Mouse (Mus musculus) kidney, embryonic 14.5 days (tissue): Measurements from ENCODE around the gene Saxo1. TPM values are rescaled to one million over a fixed set of nuclear protein-coding genes. Genes with fewer than 3 reads are reported as not detected.

ENCODE experiments used
- ATAC-seq: fragments of 200-750 bp; cut with Nextera tagmentation; 2 replicates; pipeline ENCODE4 v1.8.0; 2017; ENCODE audit warnings: moderate number of reproducible peaks, mild to moderate bottlenecking, moderate TSS enrichment, moderate library complexity; ENCODE audit not compliant: low FRiP score, low TSS enrichment
- H3K27ac ChIP-seq: fragments of 300-500 bp; sonication (generic); 2 replicates; pipeline ENCODE4 v1.5.1; 2014; ENCODE audit warnings: low read depth, mild to moderate bottlenecking, low read length, moderate library complexity, mixed read lengths
- H3K27me3 ChIP-seq: fragments of 300-500 bp; sonication (generic); 2 replicates; pipeline ENCODE4 v1.6.1; 2014; ENCODE audit warnings: mild to moderate bottlenecking, low read length; ENCODE audit not compliant: control insufficient read depth, insufficient read depth
- H3K36me3 ChIP-seq: fragments of 300-500 bp; sonication (generic); 2 replicates; pipeline ENCODE4 v1.6.1; 2014; ENCODE audit warnings: low read length, mixed read lengths; ENCODE audit not compliant: control insufficient read depth, insufficient read depth
- H3K4me1 ChIP-seq: fragments of 300-500 bp; sonication (generic); 2 replicates; pipeline ENCODE4 v1.6.1; 2014; ENCODE audit warnings: low read length, mixed read lengths; ENCODE audit not compliant: control insufficient read depth, insufficient read depth
- H3K4me2 ChIP-seq: fragments of 300-500 bp; sonication (generic); replicated peaks from 2 replicates; pipeline ENCODE4 v1.6.1; 2014; ENCODE audit warnings: low read depth, mild to moderate bottlenecking, low read length
- H3K4me3 ChIP-seq: fragments of 300-500 bp; sonication (generic); 2 replicates; pipeline ENCODE4 v1.5.1; 2014; ENCODE audit warnings: mild to moderate bottlenecking, low read length
- H3K9ac ChIP-seq: fragments of 300-500 bp; sonication (generic); 2 replicates; pipeline ENCODE4 v1.6.1; 2014; ENCODE audit warnings: low read depth, mild to moderate bottlenecking, low read length, moderate library complexity
- H3K9me3 ChIP-seq: fragments of 300-500 bp; sonication (generic); 2 replicates; pipeline ENCODE4 v1.6.1; 2016; ENCODE audit warnings: low read length; ENCODE audit not compliant: control insufficient read depth
- WGBS: fragments of 180-500 bp; shearing (Covaris S2); extraction: QIAGEN DNeasy Blood & Tissue Kit; methylation state at CpG from one replicate; pipeline ENCODE4 v1.1.7; 2014; 5-methylcytosine and 5-hydroxymethylcytosine counted together
- polyA plus RNA-seq: library from polyadenylated mRNA; unstranded; fragments of >200 nt; fragmentation: Nextera tagmentation; extraction: Ambion mirVana; gene quantifications from 2 replicates; pipeline ENCODE4 v1.2.1, GENCODE M21; 2014

Gene Saxo1
- polyA plus RNA-seq, 1 experiment from 2014 or later: 0.12 TPM

DNA sequence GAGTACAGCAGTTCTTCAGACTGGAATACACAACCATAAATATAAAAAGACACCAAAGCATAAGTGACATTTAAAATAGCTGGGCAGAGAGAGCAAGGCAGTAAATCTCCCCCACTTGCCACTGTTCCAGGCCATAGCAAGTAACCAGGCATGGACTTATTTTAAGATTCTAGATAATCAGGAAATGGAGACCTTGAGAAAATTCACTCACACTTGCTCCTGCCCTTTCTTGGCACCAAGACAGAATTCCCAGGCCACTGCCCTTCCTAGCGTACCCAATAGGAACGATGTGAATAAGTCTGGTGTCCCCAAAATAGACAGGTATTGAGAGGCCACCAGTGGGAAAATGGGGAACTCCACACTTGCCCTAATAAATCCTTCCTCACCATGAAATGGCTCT, 160.7 kb downstream of the Saxo1 start:
- ATAC-seq: peak; percentile 32; the same call in 1 of the 2 replicates
- no peak overlapping the region for H3K4me2 ChIP-seq
- H3K9ac ChIP-seq: no peak overlapping the region
- H3K9me3 ChIP-seq: no peaks in the 10 kb centered on the region
- H3K4me1 ChIP-seq: no peaks in the 10 kb centered on the region
- no peak overlapping the region for H3K4me3 ChIP-seq
- no peaks in the 10 kb centered on the region for H3K27me3 ChIP-seq
- 52% methylated on average over 2 of the region's 2 CpGs for WGBS
- H3K36me3 ChIP-seq: no peaks in the 10 kb centered on the region
- no peak overlapping the region for H3K27ac ChIP-seq

DNA sequence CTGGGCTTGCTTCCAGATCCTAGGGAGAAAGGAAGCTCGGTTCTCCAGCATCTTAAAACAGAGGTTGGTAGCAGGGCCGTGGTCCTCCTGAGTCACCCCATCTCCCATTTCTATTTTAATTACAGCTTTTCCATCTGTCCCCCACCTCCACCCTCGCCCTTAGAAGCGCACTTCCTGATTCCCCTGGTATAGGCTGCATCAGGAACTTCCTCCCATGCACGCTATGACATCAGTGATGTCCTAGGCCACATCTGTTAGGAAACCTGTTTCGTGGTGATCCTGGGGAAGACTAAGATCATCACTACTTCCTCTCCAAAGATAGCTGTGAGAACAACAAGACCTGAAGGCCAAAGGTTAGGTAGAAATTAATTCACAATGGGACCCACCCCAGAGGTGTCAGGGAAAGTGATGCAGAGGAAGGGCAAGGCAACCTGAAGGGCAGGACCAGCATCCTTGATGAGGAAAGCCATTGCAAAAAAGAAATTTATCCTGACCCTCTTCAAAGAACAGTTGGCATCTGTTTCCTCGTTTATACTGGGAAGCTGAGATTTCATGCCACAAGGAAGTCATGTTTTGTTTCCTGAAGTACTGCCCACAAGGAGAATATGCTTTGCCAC, 161.3 kb downstream of the Saxo1 start:
- no peak overlapping the region; the same call in 1 of the 2 replicates for H3K9ac ChIP-seq
- peak overlapping the region; percentile 24; the same call in 1 of the 2 replicates for H3K27ac ChIP-seq
- no peak overlapping the region for H3K4me2 ChIP-seq
- no peak overlapping the region for H3K4me3 ChIP-seq
- no peaks in the 10 kb centered on the region for H3K9me3 ChIP-seq
- no peaks in the 10 kb centered on the region for H3K4me1 ChIP-seq
- ATAC-seq: no peak
- H3K27me3 ChIP-seq: no peaks in the 10 kb centered on the region
- H3K36me3 ChIP-seq: no peaks in the 10 kb centered on the region
- 69% methylated on average over 7 of the region's 7 CpGs for WGBS

DNA sequence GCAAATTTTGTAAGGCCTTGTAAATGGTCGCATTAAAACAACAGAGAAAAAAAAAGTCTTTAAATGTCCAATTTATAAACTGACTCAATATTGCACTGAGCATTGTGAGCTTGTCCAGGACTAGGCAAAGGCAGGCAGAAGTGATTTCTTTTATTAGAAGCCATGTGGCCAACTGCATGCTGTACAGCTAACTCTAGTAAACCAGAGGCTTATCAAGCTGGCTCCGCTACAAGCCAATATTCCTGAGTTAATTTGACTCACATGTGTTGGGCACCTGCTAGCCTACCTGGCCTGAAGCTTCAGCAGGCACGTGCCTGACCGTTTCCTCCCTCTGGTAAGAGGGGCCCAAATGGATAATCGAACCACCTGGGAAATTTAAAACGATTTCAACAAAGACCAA, 162.5 kb downstream of the Saxo1 start:
- Histone ChIP-seq H3K4me3 (no peak overlapping the region), H3K4me2 (no peak overlapping the region), H3K36me3 (no peaks in the 10 kb centered on the region), H3K27ac (no peak overlapping the region), H3K9me3 (no peaks in the 10 kb centered on the region), H3K4me1 (no peaks in the 10 kb centered on the region), H3K9ac (no peak overlapping the region), H3K27me3 (no peaks in the 10 kb centered on the region)
- 80% methylated on average over 6 of the region's 6 CpGs for WGBS
- no peak for ATAC-seq

Other genes with a start within 250 kb of the Saxo1 start
- gene Rraga, start 17.3 kb upstream of the Saxo1 start, polyA plus RNA-seq: 88.7 and 115 TPM in 2 replicates
- gene Haus6, start 53.7 kb upstream of the Saxo1 start, polyA plus RNA-seq: 17.4 and 27.7 TPM in 2 replicates
- gene Plin2, start 111.7 kb upstream of the Saxo1 start, polyA plus RNA-seq: 50.4 and 56.5 TPM in 2 replicates
- 4.9 and 10.3 TPM in 2 replicates for gene Dennd4c, start 190.2 kb upstream of the Saxo1 start, polyA plus RNA-seq